Mouse (Mus musculus) MEL (cell line): ENCODE measurements at regions not wholly inside any gene's neighbourhood (a gene's known extent, or its start where the extent isn't known, plus 50 kb on each side); places are given as distances from the start of the nearest gene placed in this dataset.

ENCODE experiments used
- DNase-seq: peaks from one replicate; pipeline ENCODE4 v3.0.0; 2011; ENCODE audit warnings: low read depth, low spot score
- H3K27ac ChIP-seq: 2 replicates; pipeline ENCODE4 v1.5.1; 2012; ENCODE audit warnings: low read depth, mild to moderate bottlenecking, control low read depth, low read length, moderate library complexity; ENCODE audit not compliant: control insufficient read depth
- H3K27me3 ChIP-seq, 2 experiments: fragments of 150-350 bp in 1 of 2; sonication (generic) in 1 of 2; 2 replicates each; pipeline ENCODE4 v1.6.1; 2012; ENCODE audit warnings: low read length in 2 of 2, mild to moderate bottlenecking in 2 of 2, improper control_type of control experiment in 1 of 2, moderate library complexity in 1 of 2; ENCODE audit not compliant: insufficient read depth in 2 of 2, control insufficient read depth in 1 of 2
- H3K36me3 ChIP-seq, 2 experiments: 2 replicates each; pipeline ENCODE4 v1.6.1; 2012 to 2014; ENCODE audit warnings: low read length in 2 of 2, improper control_type of control experiment in 1 of 2, inconsistent platforms in 1 of 2, mild to moderate bottlenecking in 1 of 2; ENCODE audit not compliant: insufficient read depth in 2 of 2, control insufficient read depth in 1 of 2
- H3K4me1 ChIP-seq, 2 experiments: fragments of 150-350 bp in 1 of 2; sonication (generic) in 1 of 2; 2 replicates each; pipeline ENCODE4 v1.6.1; 2012; ENCODE audit warnings: low read length in 2 of 2, improper control_type of control experiment in 1 of 2, mild to moderate bottlenecking in 1 of 2; ENCODE audit not compliant: insufficient read depth in 2 of 2, control insufficient read depth in 1 of 2
- H3K4me3 ChIP-seq, 2 experiments: fragments of 150-350 bp in 1 of 2; sonication (generic) in 1 of 2; 2 replicates each; pipeline ENCODE4 v1.5.1; 2012; ENCODE audit warnings: low read depth in 2 of 2, low read length in 2 of 2, mild to moderate bottlenecking in 2 of 2, moderate library complexity in 2 of 2, control low read depth in 1 of 2, improper control_type of control experiment in 1 of 2; ENCODE audit not compliant: control insufficient read depth in 1 of 2, insufficient read depth in 1 of 2
- H3K79me2 ChIP-seq: 2 replicates; pipeline ENCODE4 v1.6.1; 2012; ENCODE audit warnings: mild to moderate bottlenecking, low read length, moderate library complexity; ENCODE audit not compliant: control insufficient read depth, poor library complexity, insufficient read depth
- H3K9ac ChIP-seq: 2 replicates; pipeline ENCODE4 v1.6.1; 2012; ENCODE audit warnings: low read depth, mild to moderate bottlenecking, control low read depth, low read length, moderate library complexity; ENCODE audit not compliant: control insufficient read depth, poor library complexity, severe bottlenecking
- H3K9me3 ChIP-seq: fragments of 150-350 bp; sonication (generic); replicated peaks from 2 replicates; pipeline ENCODE4 v1.6.1; 2012; ENCODE audit warnings: mild to moderate bottlenecking, low read length, improper control_type of control experiment, moderate library complexity; ENCODE audit not compliant: insufficient read depth
- BHLHE40 ChIP-seq: IDR thresholded peaks from 2 replicates; pipeline ENCODE4 v1.6.1; 2012; ENCODE audit warnings: low read depth, mild to moderate bottlenecking, inconsistent platforms, low read length, improper control_type of control experiment, borderline replicate concordance
- CHD1 ChIP-seq: IDR thresholded peaks from 2 replicates; pipeline ENCODE4 v1.6.1; 2012; ENCODE audit warnings: low read depth, mild to moderate bottlenecking, inconsistent platforms, low read length, improper control_type of control experiment
- CTCF ChIP-seq, 3 experiments: IDR thresholded peaks in 2 of 3; conservative IDR thresholded peaks in 1 of 3; 2 replicates each; pipeline ENCODE4 v1.5.1; 2011 to 2012; ENCODE audit warnings: low read length in 3 of 3, low read depth in 2 of 3, mild to moderate bottlenecking in 2 of 3, improper control_type of control experiment in 1 of 3, inconsistent platforms in 1 of 3, mixed read lengths in 1 of 3, moderate library complexity in 1 of 3; ENCODE audit not compliant: control insufficient read depth in 1 of 3, insufficient read depth in 1 of 3, poor library complexity in 1 of 3, severe bottlenecking in 1 of 3
- ELF1 ChIP-seq: IDR thresholded peaks from 2 replicates; pipeline ENCODE4 v1.6.1; 2014; ENCODE audit warnings: low read depth, mild to moderate bottlenecking, inconsistent platforms, low read length, improper control_type of control experiment, moderate library complexity
- EP300 ChIP-seq, 2 experiments: IDR thresholded peaks; 2 replicates each; pipeline ENCODE4 v1.6.1; 2011; ENCODE audit warnings: improper control_type of control experiment in 2 of 2, low read length in 2 of 2, low read depth in 1 of 2, mild to moderate bottlenecking in 1 of 2
- ETS1 ChIP-seq: IDR thresholded peaks from 2 replicates; pipeline ENCODE4 v1.6.1; 2012; ENCODE audit warnings: low read depth, mild to moderate bottlenecking, inconsistent platforms, low read length, improper control_type of control experiment, moderate library complexity
- GABPA ChIP-seq: IDR thresholded peaks from 2 replicates; pipeline ENCODE4 v1.6.1; 2012; ENCODE audit warnings: low read depth, mild to moderate bottlenecking, inconsistent platforms, low read length, improper control_type of control experiment, moderate library complexity
- HCFC1 ChIP-seq: IDR thresholded peaks from 2 replicates; pipeline ENCODE4 v1.6.1; 2012; ENCODE audit warnings: low read depth, mild to moderate bottlenecking, inconsistent platforms, low read length, improper control_type of control experiment, moderate library complexity
- KAT2A ChIP-seq: conservative IDR thresholded peaks from 2 replicates; pipeline ENCODE4 v1.6.1; 2012; ENCODE audit warnings: low read depth, low read length, improper control_type of control experiment, inconsistent platforms
- MAFK ChIP-seq: IDR thresholded peaks from 2 replicates; pipeline ENCODE4 v1.6.1; 2011; ENCODE audit warnings: low read depth, mild to moderate bottlenecking, low read length, improper control_type of control experiment, borderline replicate concordance
- MAX ChIP-seq: IDR thresholded peaks from 2 replicates; pipeline ENCODE4 v1.6.1; 2011; ENCODE audit warnings: low read length, improper control_type of control experiment
- MAZ ChIP-seq: IDR thresholded peaks from 2 replicates; pipeline ENCODE4 v1.6.1; 2012; ENCODE audit warnings: low read depth, mild to moderate bottlenecking, inconsistent platforms, low read length, improper control_type of control experiment
- MEF2A ChIP-seq: IDR thresholded peaks from 2 replicates; pipeline ENCODE4 v1.6.1; 2014; ENCODE audit warnings: low read depth, mild to moderate bottlenecking, inconsistent platforms, low read length, improper control_type of control experiment; ENCODE audit not compliant: poor library complexity, insufficient replicate concordance, severe bottlenecking; ENCODE audit errors: extremely low read depth
- MXI1 ChIP-seq: IDR thresholded peaks from 2 replicates; pipeline ENCODE4 v1.6.1; 2011; ENCODE audit warnings: mild to moderate bottlenecking, low read depth, low read length, improper control_type of control experiment
- MYC ChIP-seq: IDR thresholded peaks from 2 replicates; pipeline ENCODE4 v1.6.1; 2011; ENCODE audit warnings: low read depth, mild to moderate bottlenecking, low read length, improper control_type of control experiment, moderate library complexity
- NELFE ChIP-seq: IDR thresholded peaks from 2 replicates; pipeline ENCODE4 v1.6.1; 2011; ENCODE audit warnings: low read depth, low read length, improper control_type of control experiment
- NRF1 ChIP-seq: IDR thresholded peaks from 2 replicates; pipeline ENCODE4 v1.6.1; 2014; ENCODE audit warnings: low read depth, mild to moderate bottlenecking, inconsistent platforms, low read length, improper control_type of control experiment, moderate library complexity; ENCODE audit not compliant: poor library complexity, insufficient read depth, severe bottlenecking
- POLR2A ChIP-seq, 2 experiments: IDR thresholded peaks; 2 replicates each; pipeline ENCODE4 v1.6.1; 2011 to 2012; ENCODE audit warnings: low read length in 2 of 2, mild to moderate bottlenecking in 2 of 2, control low read depth in 1 of 2, improper control_type of control experiment in 1 of 2, low read depth in 1 of 2, moderate library complexity in 1 of 2; ENCODE audit not compliant: control insufficient read depth in 1 of 2, insufficient read depth in 1 of 2, poor library complexity in 1 of 2
- POLR2AphosphoS2 ChIP-seq: IDR thresholded peaks from 2 replicates; pipeline ENCODE4 v1.6.1; 2011; ENCODE audit warnings: low read length, improper control_type of control experiment
- POLR2AphosphoS5 ChIP-seq: IDR thresholded peaks from 2 replicates; pipeline ENCODE4 v1.6.1; 2012; ENCODE audit warnings: low read depth, borderline replicate concordance, mild to moderate bottlenecking, inconsistent platforms, low read length, moderate library complexity, mixed read lengths
- RAD21 ChIP-seq: IDR thresholded peaks from 2 replicates; pipeline ENCODE4 v1.6.1; 2011; ENCODE audit warnings: mild to moderate bottlenecking, low read depth, low read length, improper control_type of control experiment
- RCOR1 ChIP-seq: IDR thresholded peaks from 2 replicates; pipeline ENCODE4 v1.6.1; 2012; ENCODE audit warnings: low read depth, mild to moderate bottlenecking, inconsistent platforms, low read length, improper control_type of control experiment
- SIN3A ChIP-seq: IDR thresholded peaks from 2 replicates; pipeline ENCODE4 v1.6.1; 2012; ENCODE audit warnings: low read length, improper control_type of control experiment, inconsistent platforms
- SMC3 ChIP-seq: IDR thresholded peaks from 2 replicates; pipeline ENCODE4 v1.6.1; 2011; ENCODE audit warnings: low read depth, low read length, improper control_type of control experiment
- TAL1 ChIP-seq: IDR thresholded peaks from 2 replicates; pipeline ENCODE4 v1.6.1; 2012; ENCODE audit warnings: mild to moderate bottlenecking, inconsistent platforms, low read length, moderate library complexity, mixed read lengths
- TBP ChIP-seq: IDR thresholded peaks from 2 replicates; pipeline ENCODE4 v1.8.0; 2011; ENCODE audit warnings: low read depth, low read length, improper control_type of control experiment
- TCF12 ChIP-seq: IDR thresholded peaks from 2 replicates; pipeline ENCODE4 v1.6.1; 2014; ENCODE audit warnings: low read depth, mild to moderate bottlenecking, inconsistent platforms, low read length, improper control_type of control experiment, moderate library complexity
- UBTF ChIP-seq: IDR thresholded peaks from 2 replicates; pipeline ENCODE4 v1.6.1; 2012; ENCODE audit warnings: low read depth, mild to moderate bottlenecking, inconsistent platforms, low read length, improper control_type of control experiment, moderate library complexity, borderline replicate concordance; ENCODE audit not compliant: insufficient read depth
- USF1 ChIP-seq: IDR thresholded peaks from 2 replicates; pipeline ENCODE4 v1.6.1; 2014; ENCODE audit warnings: low read depth, mild to moderate bottlenecking, inconsistent platforms, low read length, improper control_type of control experiment, moderate library complexity
- USF2 ChIP-seq, 2 experiments: IDR thresholded peaks; 2 replicates each; pipeline ENCODE4 v1.6.1; 2011 to 2012; ENCODE audit warnings: improper control_type of control experiment in 2 of 2, low read length in 2 of 2, borderline replicate concordance in 1 of 2, inconsistent platforms in 1 of 2, low read depth in 1 of 2, mild to moderate bottlenecking in 1 of 2; ENCODE audit not compliant: insufficient read depth in 1 of 2
- ZKSCAN1 ChIP-seq: IDR thresholded peaks from 2 replicates; pipeline ENCODE4 v1.6.1; 2012; ENCODE audit warnings: low read depth, mild to moderate bottlenecking, inconsistent platforms, low read length, improper control_type of control experiment, moderate library complexity
- ZMIZ1 ChIP-seq: IDR thresholded peaks from 2 replicates; pipeline ENCODE4 v1.6.1; 2012; ENCODE audit warnings: low read depth, mild to moderate bottlenecking, inconsistent platforms, low read length, improper control_type of control experiment, moderate library complexity

GRCm38 (mm10) chr12:77949474-77950017, 244.5 kb upstream of the Gm6657 start:
- TF ChIP-seq POLR2AphosphoS5: no peak
- TF ChIP-seq HCFC1: no peak
- no peak for TF ChIP-seq CTCF (IDR thresholded peaks at IDR 0.05 in 2 of 3, conservative IDR thresholded peaks at IDR 0.05 in 1 of 3; ENCODE audit: control insufficient read depth in 1 of 3, insufficient read depth in 1 of 3, low read depth in 2 of 3, low read length in 3 of 3, poor library complexity in 1 of 3, severe bottlenecking in 1 of 3)
- TF ChIP-seq ZKSCAN1: no peak
- no peak for TF ChIP-seq ETS1
- no peak for TF ChIP-seq NELFE
- TF ChIP-seq TCF12: no peak
- TF ChIP-seq POLR2A (IDR thresholded peaks at IDR 0.05; ENCODE audit: control insufficient read depth in 1 of 2, insufficient read depth in 1 of 2, low read depth in 1 of 2, low read length in 2 of 2, poor library complexity in 1 of 2): no peak
- no peak for TF ChIP-seq MAZ
- TF ChIP-seq SMC3: no peak
- no peak for TF ChIP-seq MYC
- TF ChIP-seq RAD21: no peak
- TF ChIP-seq GABPA: no peak
- no peak for TF ChIP-seq TAL1
- no peak for TF ChIP-seq MAFK
- no peak for TF ChIP-seq USF2 (IDR thresholded peaks at IDR 0.05; ENCODE audit: borderline replicate concordance in 1 of 2, insufficient read depth in 1 of 2, low read depth in 1 of 2, low read length in 2 of 2)
- no peak for TF ChIP-seq RCOR1
- no peak for TF ChIP-seq MAX
- TF ChIP-seq MXI1: no peak
- TF ChIP-seq, all 39 proteins: peak for 0
- Histone ChIP-seq H3K9me3 (no peaks in the 10 kb centered on the region), H3K27me3 (no peaks in the 10 kb centered on the region), H3K4me3 (no peak overlapping the region), H3K79me2 (no peaks in the 10 kb centered on the region), H3K4me1 (no peaks in the 10 kb centered on the region), H3K36me3 (no peaks in the 10 kb centered on the region), H3K9ac (no peak overlapping the region), H3K27ac (no peak overlapping the region)
- no peak for DNase-seq

DNA sequence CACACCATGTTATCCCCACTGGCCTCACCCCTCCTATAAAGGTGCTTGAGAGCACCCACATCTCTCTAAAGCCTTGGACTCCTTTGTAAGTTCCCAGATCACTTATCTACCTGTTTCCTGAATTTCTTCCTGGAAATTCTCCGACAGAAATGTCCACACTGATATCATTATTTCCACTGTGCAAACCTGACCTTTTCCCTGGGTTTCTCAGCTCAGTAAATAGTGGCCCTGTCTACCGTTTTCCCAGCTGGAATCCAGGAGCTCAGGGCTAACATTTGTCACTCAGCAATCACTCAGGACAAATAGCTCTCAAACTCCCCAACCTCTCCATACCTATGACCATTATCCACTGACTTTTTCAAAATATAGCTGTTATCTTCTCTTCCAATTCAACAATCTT, 241.6 kb upstream of the Gm6657 start:
- H3K79me2 ChIP-seq: no peaks in the 10 kb centered on the region
- peaks cover 0 to 4% of the 10 kb centered on the region in 2 experiments; a peak in 2 of 4 replicates for H3K27me3 ChIP-seq
- no peak overlapping the region for H3K4me3 ChIP-seq
- DNase-seq: no peak
- no peaks in the 10 kb centered on the region for H3K4me1 ChIP-seq
- H3K9ac ChIP-seq: no peak overlapping the region
- no peaks in the 10 kb centered on the region for H3K36me3 ChIP-seq
- no peak overlapping the region for H3K27ac ChIP-seq
- H3K9me3 ChIP-seq: no peaks in the 10 kb centered on the region
- no peak for TF ChIP-seq SIN3A
- TF ChIP-seq NRF1: no peak
- no peak for TF ChIP-seq USF1
- TF ChIP-seq POLR2AphosphoS2: no peak
- TF ChIP-seq ZKSCAN1: no peak
- no peak for TF ChIP-seq KAT2A
- no peak for TF ChIP-seq BHLHE40
- no peak for TF ChIP-seq TBP
- TF ChIP-seq RCOR1: no peak
- no peak for TF ChIP-seq MEF2A
- no peak for TF ChIP-seq HCFC1
- no peak for TF ChIP-seq ELF1
- TF ChIP-seq ZMIZ1: no peak
- no peak for TF ChIP-seq CHD1
- TF ChIP-seq UBTF: no peak
- TF ChIP-seq EP300 (IDR thresholded peaks at IDR 0.05; ENCODE audit: low read depth in 1 of 2, low read length in 2 of 2): no peak
- TF ChIP-seq MYC: no peak
- no peak for TF ChIP-seq POLR2A (IDR thresholded peaks at IDR 0.05; ENCODE audit: control insufficient read depth in 1 of 2, insufficient read depth in 1 of 2, low read depth in 1 of 2, low read length in 2 of 2, poor library complexity in 1 of 2)
